Mouse (Mus musculus): Measurements from ENCODE around the gene Ccnyl1.

GRCm38 (mm10) chr1:64757766-64758165 lies 67.5 kb downstream of the Ccnyl1 start:
- no peak for TF ChIP-seq CTCF (IDR thresholded peaks at IDR 0.05; ENCODE audit: control insufficient read depth, insufficient read depth, low read length)
- no peak for TF ChIP-seq POLR2A (IDR thresholded peaks at IDR 0.05; ENCODE audit: borderline replicate concordance, control insufficient read depth, low read depth, low read length)
